Mouse (Mus musculus) hindbrain, embryonic 11.5 days (tissue): ENCODE data around the gene Cdc42bpa. TPM values are rescaled to one million over a fixed set of nuclear protein-coding genes. Genes with fewer than 3 reads are reported as not detected.

Source experiments
- ATAC-seq: fragments of 200-750 bp; cut with Nextera tagmentation; 2 replicates; pipeline ENCODE4 v1.8.0; 2017; ENCODE audit warnings: mild to moderate bottlenecking, moderate TSS enrichment, moderate library complexity; ENCODE audit not compliant: low FRiP score
- DNase-seq: peaks from one replicate; pipeline ENCODE4 v3.0.0-alpha.2; 2015; ENCODE audit warnings: low spot score
- H3K27ac ChIP-seq: fragments of 300-500 bp; sonication (generic); 2 replicates; pipeline ENCODE4 v1.5.1; 2014; ENCODE audit warnings: mild to moderate bottlenecking, low read depth, low read length
- H3K27me3 ChIP-seq: fragments of 300-500 bp; sonication (generic); 2 replicates; pipeline ENCODE4 v1.6.1; 2014; ENCODE audit warnings: mild to moderate bottlenecking, low read length, moderate library complexity, mixed read lengths; ENCODE audit not compliant: control insufficient read depth, insufficient read depth
- H3K36me3 ChIP-seq: fragments of 300-500 bp; sonication (generic); 2 replicates; pipeline ENCODE4 v1.6.1; 2014; ENCODE audit warnings: mild to moderate bottlenecking, low read length, moderate library complexity, mixed read lengths; ENCODE audit not compliant: control insufficient read depth, insufficient read depth
- H3K4me1 ChIP-seq: fragments of 300-500 bp; sonication (generic); replicated peaks from 2 replicates; pipeline ENCODE4 v1.6.1; 2014; ENCODE audit warnings: low read length, mixed read lengths; ENCODE audit not compliant: control insufficient read depth, insufficient read depth
- H3K4me2 ChIP-seq: fragments of 300-500 bp; sonication (generic); replicated peaks from 2 replicates; pipeline ENCODE4 v1.6.1; 2014; ENCODE audit warnings: mild to moderate bottlenecking, low read depth, low read length
- H3K4me3 ChIP-seq: fragments of 300-500 bp; sonication (generic); 2 replicates; pipeline ENCODE4 v1.5.1; 2014; ENCODE audit warnings: low read depth, low read length
- H3K9ac ChIP-seq: fragments of 300-500 bp; sonication (generic); 2 replicates; pipeline ENCODE4 v1.6.1; 2014; ENCODE audit warnings: low read depth, low read length
- H3K9me3 ChIP-seq: fragments of 300-500 bp; sonication (generic); 2 replicates; pipeline ENCODE4 v1.6.1; 2016; ENCODE audit warnings: low read length; ENCODE audit not compliant: control insufficient read depth
- WGBS: fragments of 180-500 bp; shearing (Covaris S2); extraction: QIAGEN DNeasy Blood & Tissue Kit; methylation state at CpG from one replicate; pipeline ENCODE4 v1.1.7; 2014; 5-methylcytosine and 5-hydroxymethylcytosine counted together
- polyA plus RNA-seq: library from polyadenylated mRNA; unstranded; fragments of >200 nt; fragmentation: Nextera tagmentation; extraction: Ambion mirVana; gene quantifications from 2 replicates; pipeline ENCODE4 v1.2.1, GENCODE M21; 2014

Gene Cdc42bpa
- polyA plus RNA-seq, 1 experiment from 2014 or later = 21.8 TPM

DNA sequence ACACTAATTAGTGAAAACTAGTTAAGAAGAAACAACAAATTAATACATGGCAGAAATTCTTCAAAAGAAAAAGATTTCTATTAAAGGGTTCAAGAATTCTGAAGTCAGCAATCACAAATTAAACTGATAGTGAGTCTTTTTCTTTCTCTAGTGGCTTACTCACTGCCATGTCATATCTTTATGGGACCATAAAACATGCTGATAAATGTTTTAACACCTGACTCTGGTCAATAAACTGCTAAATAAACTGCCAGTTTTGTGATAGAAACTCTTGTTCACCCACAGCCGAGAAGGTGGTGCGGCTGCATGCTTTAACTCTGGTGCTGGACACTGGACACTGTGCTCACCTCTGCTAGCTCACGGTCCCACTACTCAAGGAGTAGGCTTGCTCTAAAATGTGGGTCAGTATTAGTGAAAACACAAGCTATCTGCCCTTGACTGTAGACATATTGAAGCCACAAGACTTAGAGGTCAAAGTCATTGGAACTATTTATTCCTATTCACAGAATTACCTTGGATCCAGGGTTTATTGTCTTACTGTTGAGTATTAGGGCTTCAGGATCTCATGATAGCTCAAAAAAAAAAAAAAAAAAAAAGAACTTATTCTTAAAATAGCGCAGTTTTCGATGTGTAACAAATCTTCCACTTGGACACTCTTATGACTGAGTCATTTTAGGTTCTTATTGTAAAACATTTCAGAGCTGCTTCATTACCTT, 168.0 kb downstream of the Cdc42bpa start:
- H3K9ac ChIP-seq = no peak overlapping the region
- no peaks in the 10 kb centered on the region for H3K27me3 ChIP-seq
- ATAC-seq (no peak), DNase-seq (no peak)
- WGBS = 96% methylated on average over 5 of the region's 5 CpGs
- no peak overlapping the region for H3K27ac ChIP-seq
- H3K4me3 ChIP-seq = no peak overlapping the region
- H3K4me2 ChIP-seq = no peak overlapping the region
- H3K4me1 ChIP-seq = no peaks in the 10 kb centered on the region
- H3K36me3 ChIP-seq = no peaks in the 10 kb centered on the region
- no peaks in the 10 kb centered on the region for H3K9me3 ChIP-seq

DNA sequence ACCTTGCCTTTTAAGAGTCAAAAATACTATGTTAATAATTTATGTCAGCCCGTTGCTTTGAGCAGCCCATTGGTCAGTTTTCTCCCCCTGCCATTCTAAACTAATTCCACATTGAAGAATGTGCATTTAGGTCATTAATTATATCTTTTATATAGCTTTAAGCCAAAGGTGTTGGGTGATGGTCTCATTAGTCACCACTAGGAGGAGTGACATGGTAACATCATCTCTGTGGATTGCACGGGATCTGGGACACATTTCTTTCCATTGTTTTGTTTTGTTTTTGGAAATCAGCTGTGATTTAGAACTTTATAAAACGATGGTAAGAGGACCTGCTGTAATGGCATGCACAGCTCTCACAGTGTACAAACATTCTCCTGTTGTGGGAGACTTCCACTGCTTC, 171.1 kb downstream of the Cdc42bpa start:
- no peak for ATAC-seq
- no peak overlapping the region for H3K9ac ChIP-seq
- no peaks in the 10 kb centered on the region for H3K27me3 ChIP-seq
- no peaks in the 10 kb centered on the region for H3K36me3 ChIP-seq
- H3K9me3 ChIP-seq = no peaks in the 10 kb centered on the region
- 65% methylated on average over 3 of the region's 3 CpGs for WGBS
- H3K4me2 ChIP-seq = no peak overlapping the region
- H3K4me1 ChIP-seq = no peaks in the 10 kb centered on the region
- no peak for DNase-seq
- H3K27ac ChIP-seq = no peak overlapping the region
- no peak overlapping the region for H3K4me3 ChIP-seq

DNA sequence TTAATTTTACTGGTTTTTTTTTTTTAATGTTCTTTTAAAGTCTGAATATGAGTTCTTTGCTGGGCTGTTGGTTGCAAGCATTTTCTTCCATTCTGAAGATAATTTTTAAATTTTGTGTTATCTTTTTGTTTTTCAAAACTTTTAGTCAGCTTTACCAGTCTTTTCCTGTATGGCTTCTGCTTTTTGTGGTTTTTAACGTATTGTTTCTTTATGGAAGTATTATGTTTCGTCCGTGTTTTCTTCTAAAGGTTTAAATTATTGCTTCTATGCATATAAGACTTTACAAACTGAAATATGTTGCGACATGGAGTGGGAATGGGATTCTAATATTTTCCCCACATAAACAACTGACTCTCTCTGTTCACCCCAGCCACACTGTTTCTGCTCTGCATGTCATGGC, 171.9 kb downstream of the Cdc42bpa start:
- H3K4me1 ChIP-seq = no peaks in the 10 kb centered on the region

DNA sequence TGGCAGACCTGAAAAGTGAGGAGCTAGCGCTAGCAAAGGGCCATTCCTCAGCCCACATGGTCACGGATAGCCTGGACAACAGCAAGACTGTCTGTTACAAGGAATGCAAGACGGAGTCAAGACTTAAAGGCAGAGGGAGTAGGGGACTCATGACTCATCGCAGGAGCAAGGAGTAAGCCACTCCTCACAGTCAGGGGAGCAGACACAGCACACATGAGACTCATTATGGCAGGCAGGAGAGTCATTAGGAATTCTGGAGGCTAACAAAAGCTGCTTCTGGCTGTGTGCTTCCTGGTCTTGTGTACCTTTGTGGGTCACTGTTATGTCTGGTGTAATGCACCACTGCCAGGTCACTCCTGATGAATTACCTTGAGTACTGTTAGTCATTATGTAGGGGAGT, 178.9 kb downstream of the Cdc42bpa start:
- no peaks in the 10 kb centered on the region for H3K36me3 ChIP-seq
- no peak overlapping the region for H3K9ac ChIP-seq
- H3K4me3 ChIP-seq = no peak overlapping the region
- 86% methylated on average over 4 of the region's 4 CpGs for WGBS
- no peak overlapping the region for H3K27ac ChIP-seq
- no peak overlapping the region for H3K4me2 ChIP-seq
- H3K27me3 ChIP-seq = no peaks in the 10 kb centered on the region
- no peaks in the 10 kb centered on the region for H3K9me3 ChIP-seq
- no peak for ATAC-seq
- H3K4me1 ChIP-seq = no peaks in the 10 kb centered on the region
- no peak for DNase-seq

More for the DNA sequence above, 171.9 kb downstream of the Cdc42bpa start:
- Histone ChIP-seq H3K4me3 (no peak overlapping the region), H3K27me3 (no peaks in the 10 kb centered on the region), H3K4me2 (no peak overlapping the region), H3K9me3 (no peaks in the 10 kb centered on the region), H3K27ac (no peak overlapping the region), H3K9ac (no peak overlapping the region), H3K36me3 (no peaks in the 10 kb centered on the region)
- ATAC-seq (no peak), DNase-seq (no peak)
- WGBS = 94% methylated on average over 4 of the region's 4 CpGs

DNA sequence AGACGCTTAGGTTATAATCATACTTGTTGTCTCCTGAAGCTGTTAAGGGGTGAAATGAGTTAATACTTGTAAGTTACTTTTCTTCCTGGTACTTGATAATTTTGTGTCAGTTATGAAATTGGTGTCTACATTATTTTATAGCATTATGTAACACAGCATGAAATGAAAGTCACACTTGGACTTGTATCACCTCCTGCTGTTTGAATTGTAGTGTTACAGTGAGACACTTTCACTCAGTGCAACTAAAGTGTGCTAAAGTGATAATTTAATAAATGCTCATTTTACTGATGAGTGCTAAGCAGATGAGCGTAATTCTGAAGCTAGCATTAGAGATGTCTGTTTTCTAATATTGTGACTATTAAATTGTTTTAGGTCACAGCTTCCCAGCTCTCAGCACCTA, 180.7 kb downstream of the Cdc42bpa start:
- Histone ChIP-seq H3K4me1 (no peaks in the 10 kb centered on the region), H3K36me3 (no peaks in the 10 kb centered on the region), H3K9me3 (no peaks in the 10 kb centered on the region), H3K4me3 (no peak overlapping the region), H3K27ac (no peak overlapping the region), H3K27me3 (no peaks in the 10 kb centered on the region), H3K9ac (no peak overlapping the region), H3K4me2 (no peak overlapping the region)
- DNase-seq = no peak
- ATAC-seq = no peak
- 94% methylated on average over 2 of the region's 2 CpGs for WGBS

DNA sequence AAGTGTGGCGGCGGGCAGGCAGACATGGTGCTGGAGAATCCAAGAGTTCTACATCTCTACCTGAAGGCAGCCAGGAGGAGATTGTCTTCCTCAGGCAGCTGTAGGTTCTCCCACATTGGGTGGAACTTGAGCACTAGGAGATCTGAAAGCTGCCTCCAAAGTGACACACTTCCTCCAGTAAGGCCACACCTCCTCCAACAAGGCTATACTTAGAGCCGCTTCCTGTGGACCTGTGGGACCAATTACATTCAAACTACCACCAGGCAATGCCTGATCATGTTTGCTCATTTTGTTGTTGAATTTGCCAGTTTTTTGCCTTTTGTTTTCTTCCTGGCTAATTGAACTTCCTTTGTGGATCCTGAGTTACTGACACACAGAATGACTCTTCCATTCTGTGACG, 187.8 kb downstream of the Cdc42bpa start:
- ATAC-seq (no peak), DNase-seq (no peak)
- no peak overlapping the region for H3K4me3 ChIP-seq
- no peaks in the 10 kb centered on the region for H3K9me3 ChIP-seq
- H3K4me2 ChIP-seq = no peak overlapping the region
- H3K36me3 ChIP-seq = peaks cover 4% of the 10 kb centered on the region; the same call in 1 of the 2 replicates
- H3K27ac ChIP-seq = no peak overlapping the region
- H3K27me3 ChIP-seq = no peaks in the 10 kb centered on the region
- H3K9ac ChIP-seq = no peak overlapping the region
- 84% methylated on average over 4 of the region's 4 CpGs for WGBS
- no peaks in the 10 kb centered on the region for H3K4me1 ChIP-seq

DNA sequence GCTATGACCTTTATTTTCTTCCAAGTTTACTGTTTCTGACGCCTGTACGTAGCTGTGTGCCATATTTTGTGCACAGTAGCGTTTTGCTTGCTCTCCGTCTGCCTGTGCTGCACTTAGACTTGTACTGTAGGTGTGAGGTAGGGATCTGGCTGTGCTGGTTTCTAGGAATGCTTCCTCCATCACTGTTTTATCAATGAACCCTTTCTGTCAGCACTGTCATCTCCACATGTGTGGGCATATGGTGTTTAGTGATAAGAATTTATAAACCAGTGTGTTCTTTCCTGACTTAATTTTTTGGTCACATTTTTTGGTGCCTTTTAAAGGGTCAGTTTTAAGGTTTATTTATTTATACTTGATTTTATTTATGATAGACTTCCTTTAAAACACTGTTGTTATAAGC, 188.3 kb downstream of the Cdc42bpa start:
- Histone ChIP-seq H3K4me1 (no peaks in the 10 kb centered on the region), H3K4me2 (no peak overlapping the region), H3K27ac (no peak overlapping the region), H3K36me3 (peaks cover 4% of the 10 kb centered on the region; the same call in 1 of the 2 replicates), H3K27me3 (no peaks in the 10 kb centered on the region), H3K9ac (no peak overlapping the region), H3K9me3 (no peaks in the 10 kb centered on the region), H3K4me3 (no peak overlapping the region)
- DNase-seq = no peak
- ATAC-seq = no peak
- 96% methylated on average over 4 of the region's 4 CpGs for WGBS

DNA sequence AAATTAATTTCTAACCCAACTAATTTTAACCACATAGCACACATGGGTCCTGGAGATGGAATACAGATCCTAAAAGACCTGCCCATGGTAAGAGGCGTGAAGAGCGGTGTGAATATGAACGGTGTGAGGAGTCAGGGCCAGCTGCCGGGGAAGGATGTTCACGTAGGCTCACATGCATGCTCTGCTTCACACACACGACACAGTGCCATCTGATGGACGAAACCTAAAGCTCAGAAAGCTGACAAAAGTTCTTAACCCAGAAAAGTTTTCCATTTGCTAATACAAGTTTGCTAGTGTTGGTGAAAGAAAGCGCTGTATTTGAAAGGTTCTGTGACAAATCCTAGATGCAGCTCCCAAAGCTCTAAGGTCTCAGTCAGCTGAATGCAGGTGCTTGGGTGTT, 190.9 kb downstream of the Cdc42bpa start:
- Histone ChIP-seq H3K27ac (no peak overlapping the region), H3K4me2 (no peak overlapping the region), H3K4me1 (no peaks in the 10 kb centered on the region), H3K27me3 (no peaks in the 10 kb centered on the region), H3K9me3 (no peaks in the 10 kb centered on the region), H3K4me3 (no peak overlapping the region), H3K36me3 (peaks cover 4% of the 10 kb centered on the region; the same call in 1 of the 2 replicates), H3K9ac (no peak overlapping the region)
- DNase-seq (no peak), ATAC-seq (no peak)
- WGBS = 87% methylated on average over 8 of the region's 8 CpGs

DNA sequence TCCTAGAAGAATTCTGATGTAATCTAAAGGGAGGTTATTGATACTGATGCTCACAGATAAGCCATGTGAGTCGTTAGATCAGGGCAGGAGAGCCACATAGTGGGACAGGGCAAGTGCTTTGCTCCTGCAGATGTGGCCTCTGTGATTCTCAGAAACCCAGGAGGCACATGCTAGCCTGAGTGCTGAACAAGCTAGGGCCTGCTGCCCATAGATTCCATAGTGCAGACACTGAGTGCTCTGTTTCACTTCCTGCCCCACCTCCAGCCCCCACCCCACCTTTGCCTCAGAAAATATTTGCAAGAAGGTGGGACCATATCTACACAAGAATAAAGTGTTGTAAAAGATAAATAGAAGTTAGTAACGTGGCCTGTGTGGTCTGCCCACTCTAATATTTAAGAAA, 198.4 kb downstream of the Cdc42bpa start:
- Histone ChIP-seq H3K27ac (no peak overlapping the region), H3K27me3 (no peaks in the 10 kb centered on the region), H3K9ac (no peak overlapping the region), H3K4me2 (no peak overlapping the region), H3K4me1 (no peaks in the 10 kb centered on the region), H3K4me3 (no peak overlapping the region), H3K36me3 (no peaks in the 10 kb centered on the region), H3K9me3 (no peaks in the 10 kb centered on the region)
- DNase-seq = no peak
- 90% methylated on average over 2 of the region's 2 CpGs for WGBS
- ATAC-seq = no peak
